Mouse (Mus musculus): ENCODE data around the gene Klhdc1. TPM values are rescaled to one million over a fixed set of nuclear protein-coding genes. Genes with fewer than 3 reads are reported as not detected.

Klhdc1 gene
- polyA plus RNA-seq, 2 experiments = 3.3 to 3.6 TPM

DNA sequence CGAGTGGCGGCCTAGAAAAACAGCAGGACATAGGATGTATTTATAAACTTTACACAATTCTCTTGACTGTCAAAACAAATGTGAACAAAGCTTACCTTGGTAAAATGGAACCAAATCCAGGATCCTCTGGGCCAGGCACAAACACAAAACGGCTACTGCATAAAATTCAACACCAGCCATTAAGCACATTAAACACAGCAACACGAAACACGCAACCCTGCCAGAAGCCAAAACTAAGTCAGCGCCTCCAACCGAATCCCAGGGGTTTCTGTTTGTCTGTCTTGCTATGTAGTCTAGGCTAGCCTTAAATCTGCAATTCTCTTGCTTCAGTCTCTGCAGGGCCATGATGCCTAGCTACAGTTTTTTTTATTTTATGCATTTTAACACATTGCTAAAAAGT lies 33.0 kb upstream of the Klhdc1 start:
- H3K4me3 ChIP-seq (ENCODE audit: insufficient read depth in 1 of 2, low read depth in 2 of 2, low read length in 2 of 2) = no peak overlapping the region
- no peak overlapping the region for H3K9ac ChIP-seq (replicated peaks)
- H3K27ac ChIP-seq = no peak overlapping the region
- H3K27me3 ChIP-seq (ENCODE audit: control insufficient read depth, insufficient read depth, low read length) = no peaks in the 10 kb centered on the region
- no peaks in the 10 kb centered on the region for H3K9me3 ChIP-seq (ENCODE audit: control insufficient read depth, low read length)
- H3K36me3 ChIP-seq (replicated peaks; ENCODE audit: control insufficient read depth, insufficient read depth, low read depth) = peaks cover 42% of the 10 kb centered on the region
- ATAC-seq (ENCODE audit: insufficient read depth) (no peak), DNase-seq (ENCODE audit: low read depth in 3 of 3, low spot score in 3 of 3) (no peak)
- WGBS (ENCODE audit: insufficient replicate concordance) = 91% methylated on average over 7 of the region's 7 CpGs
- no peak overlapping the region for H3K4me2 ChIP-seq (ENCODE audit: low read depth)
- no peaks in the 10 kb centered on the region for H3K4me1 ChIP-seq (replicated peaks; ENCODE audit: control insufficient read depth in 2 of 2, insufficient read depth in 2 of 2, low read length in 1 of 2)
- no peak for TF ChIP-seq EP300 (IDR thresholded peaks at IDR 0.05; ENCODE audit: low read depth)
- TF ChIP-seq CTCF (IDR thresholded peaks at IDR 0.05; ENCODE audit: low read depth) = no peak

DNA sequence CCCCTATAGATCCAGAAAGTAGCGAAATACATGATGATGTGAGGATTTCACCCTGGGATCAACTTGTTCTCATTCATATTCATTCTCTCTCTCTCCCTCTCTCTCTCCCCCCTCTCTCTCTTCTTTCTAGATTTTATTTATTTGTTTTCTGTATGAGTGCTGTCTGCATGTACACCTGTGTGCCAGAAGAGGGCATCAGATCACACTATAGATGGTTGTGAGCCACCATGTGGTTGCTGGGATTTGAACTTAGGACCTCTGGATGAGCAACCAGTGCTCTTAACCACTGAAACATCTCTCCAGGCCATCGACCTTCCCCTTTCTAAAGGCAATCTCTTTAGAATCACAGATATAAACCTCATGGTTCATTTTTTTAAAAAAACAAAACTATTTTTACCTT lies 32.5 kb upstream of the Klhdc1 start:
- H3K36me3 ChIP-seq (replicated peaks; ENCODE audit: control insufficient read depth, insufficient read depth, low read depth) = peaks cover 42% of the 10 kb centered on the region
- ATAC-seq (ENCODE audit: insufficient read depth) = no peak
- no peak overlapping the region for H3K4me3 ChIP-seq (ENCODE audit: insufficient read depth in 1 of 2, low read depth in 2 of 2, low read length in 2 of 2)
- H3K9me3 ChIP-seq (ENCODE audit: control insufficient read depth, low read length) = no peaks in the 10 kb centered on the region
- no peak overlapping the region for H3K4me2 ChIP-seq (ENCODE audit: low read depth)
- H3K4me1 ChIP-seq (replicated peaks; ENCODE audit: control insufficient read depth in 2 of 2, insufficient read depth in 2 of 2, low read length in 1 of 2) = no peaks in the 10 kb centered on the region
- H3K27me3 ChIP-seq (ENCODE audit: control insufficient read depth, insufficient read depth, low read length) = no peaks in the 10 kb centered on the region
- no peak overlapping the region for H3K27ac ChIP-seq
- 81% methylated on average over 2 of the region's 2 CpGs for WGBS (ENCODE audit: insufficient replicate concordance)
- H3K9ac ChIP-seq (replicated peaks) = no peak overlapping the region
- DNase-seq (ENCODE audit: low read depth in 3 of 3, low spot score in 3 of 3) = no peak
- peak; percentile 65 for TF ChIP-seq CTCF (IDR thresholded peaks at IDR 0.05; ENCODE audit: low read depth)
- no peak for TF ChIP-seq EP300 (IDR thresholded peaks at IDR 0.05; ENCODE audit: low read depth)

DNA sequence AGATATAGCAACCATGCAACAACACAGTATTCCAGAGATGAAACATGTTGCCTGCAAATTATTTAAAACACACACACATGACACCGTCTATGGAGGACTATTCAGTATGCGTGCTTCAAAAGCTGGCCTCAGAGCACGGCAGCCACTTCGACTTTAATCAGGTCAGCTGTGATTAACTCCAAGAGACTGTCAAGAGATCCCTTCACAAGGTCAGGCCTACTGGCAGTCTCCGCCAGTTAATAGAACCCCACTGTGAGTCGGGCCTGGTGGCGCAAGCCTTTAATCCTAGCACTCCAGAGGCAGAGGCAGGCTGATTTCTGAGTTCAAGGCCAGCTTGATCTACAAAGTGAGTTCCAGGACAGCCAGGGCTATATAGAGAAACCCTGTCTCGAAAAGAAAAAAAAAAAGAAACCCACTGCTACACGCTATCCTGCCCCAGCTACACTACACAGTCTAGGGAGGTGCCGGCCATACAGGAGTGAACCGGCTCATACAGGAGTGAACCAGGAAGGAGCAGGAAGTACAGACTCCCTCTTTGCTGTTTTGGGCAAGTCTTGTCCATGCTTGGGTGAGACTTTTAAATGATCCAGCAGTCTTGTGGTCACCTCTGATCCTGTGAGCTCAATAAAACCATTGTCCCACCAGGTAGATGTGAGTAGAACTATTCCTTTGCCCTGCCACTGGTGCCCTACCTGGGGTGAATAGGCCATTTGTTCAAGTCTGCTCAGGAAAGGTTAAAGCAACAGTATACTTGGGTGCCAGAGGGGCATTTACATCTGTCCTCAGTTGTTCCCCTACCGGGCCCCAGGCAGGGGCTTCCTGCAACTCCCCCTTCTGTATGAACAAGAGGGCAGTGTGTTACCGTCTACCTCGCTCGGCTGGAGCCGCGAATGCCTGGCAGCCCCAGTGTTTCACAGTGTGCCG lies 30.7 kb upstream of the Klhdc1 start:
- 89% methylated on average over 18 of the region's 18 CpGs for WGBS (ENCODE audit: insufficient replicate concordance)
- Histone ChIP-seq H3K9me3 (ENCODE audit: control insufficient read depth, low read length) (no peaks in the 10 kb centered on the region), H3K36me3 (replicated peaks; ENCODE audit: control insufficient read depth, insufficient read depth, low read depth) (peaks cover 53% of the 10 kb centered on the region), H3K4me2 (ENCODE audit: low read depth) (no peak overlapping the region), H3K4me3 (ENCODE audit: insufficient read depth in 1 of 2, low read depth in 2 of 2, low read length in 2 of 2) (no peak overlapping the region), H3K9ac (replicated peaks) (no peak overlapping the region), H3K27ac (no peak overlapping the region), H3K4me1 (replicated peaks; ENCODE audit: control insufficient read depth in 2 of 2, insufficient read depth in 2 of 2, low read length in 1 of 2) (no peaks in the 10 kb centered on the region), H3K27me3 (ENCODE audit: control insufficient read depth, insufficient read depth, low read length) (no peaks in the 10 kb centered on the region)
- no peak for TF ChIP-seq CTCF (IDR thresholded peaks at IDR 0.05; ENCODE audit: low read depth)
- TF ChIP-seq EP300 (IDR thresholded peaks at IDR 0.05; ENCODE audit: low read depth) = no peak
- DNase-seq (ENCODE audit: low read depth in 3 of 3, low spot score in 3 of 3) (no peak), ATAC-seq (ENCODE audit: insufficient read depth) (no peak)

DNA sequence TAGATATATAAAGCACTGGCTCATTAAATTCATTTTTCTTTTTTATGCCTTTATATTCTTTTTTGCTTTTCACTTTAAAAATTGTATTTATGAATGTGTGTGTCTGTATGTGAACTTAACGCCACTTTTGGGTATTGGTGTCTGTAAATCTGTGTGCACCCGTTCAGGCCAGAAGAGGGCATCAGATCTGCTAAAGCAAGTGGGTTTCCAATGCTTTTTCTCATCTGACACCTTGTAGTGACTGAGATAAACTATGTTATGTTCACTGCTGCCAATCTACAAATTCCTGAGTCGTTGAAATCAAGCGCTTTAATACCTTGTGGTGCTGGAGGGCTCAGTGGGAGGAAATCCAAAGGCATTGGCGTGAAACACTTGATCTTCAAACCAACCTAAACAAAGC lies 29.9 kb upstream of the Klhdc1 start:
- Histone ChIP-seq H3K9me3 (ENCODE audit: control insufficient read depth, low read length) (no peaks in the 10 kb centered on the region), H3K36me3 (replicated peaks; ENCODE audit: control insufficient read depth, insufficient read depth, low read depth) (peaks cover 51% of the 10 kb centered on the region), H3K4me1 (replicated peaks; ENCODE audit: control insufficient read depth in 2 of 2, insufficient read depth in 2 of 2, low read length in 1 of 2) (no peaks in the 10 kb centered on the region), H3K4me2 (ENCODE audit: low read depth) (no peak overlapping the region), H3K4me3 (ENCODE audit: insufficient read depth in 1 of 2, low read depth in 2 of 2, low read length in 2 of 2) (no peak overlapping the region), H3K27ac (no peak overlapping the region), H3K27me3 (ENCODE audit: control insufficient read depth, insufficient read depth, low read length) (no peaks in the 10 kb centered on the region), H3K9ac (replicated peaks) (no peak overlapping the region)
- DNase-seq (ENCODE audit: low read depth in 3 of 3, low spot score in 3 of 3) = no peak
- WGBS (ENCODE audit: insufficient replicate concordance) = 77% methylated on average over 5 of the region's 5 CpGs
- TF ChIP-seq EP300 (IDR thresholded peaks at IDR 0.05; ENCODE audit: low read depth) (no peak), CTCF (IDR thresholded peaks at IDR 0.05; ENCODE audit: low read depth) (peak; percentile 43; the same call in 1 of the 2 replicates)
- no peak for ATAC-seq (ENCODE audit: insufficient read depth)

DNA sequence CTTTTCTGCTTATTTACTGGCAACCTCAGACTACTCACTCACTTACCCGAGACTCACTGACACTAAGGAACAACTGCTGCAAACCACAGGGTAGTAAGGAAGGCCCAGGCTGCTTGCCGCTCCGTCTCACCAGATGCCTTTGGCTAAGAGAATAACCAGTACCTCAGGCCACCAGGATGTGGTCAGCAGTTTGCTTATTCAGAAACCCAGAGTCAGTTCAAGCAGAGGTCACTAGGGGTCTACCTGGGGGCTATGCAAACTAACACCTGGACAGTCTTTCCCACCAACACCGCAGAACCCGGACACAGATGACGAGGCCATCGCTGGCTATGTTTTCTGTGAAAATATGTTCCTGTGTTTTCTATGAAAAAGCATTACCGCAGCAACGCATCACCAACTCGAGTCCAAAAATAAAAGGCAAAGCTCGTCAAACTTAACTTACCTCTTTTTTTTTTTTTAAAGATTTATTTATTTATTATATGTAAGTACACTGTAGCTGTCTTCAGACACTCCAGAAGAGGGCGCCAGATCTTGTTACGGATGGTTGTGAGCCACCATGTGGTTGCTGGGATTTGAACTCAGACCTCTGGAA lies 27.7 kb upstream of the Klhdc1 start:
- Histone ChIP-seq H3K27ac (no peak overlapping the region), H3K4me3 (ENCODE audit: insufficient read depth in 1 of 2, low read depth in 2 of 2, low read length in 2 of 2) (no peak overlapping the region), H3K9ac (replicated peaks) (no peak overlapping the region), H3K4me1 (replicated peaks; ENCODE audit: control insufficient read depth in 2 of 2, insufficient read depth in 2 of 2, low read length in 1 of 2) (no peaks in the 10 kb centered on the region), H3K36me3 (replicated peaks; ENCODE audit: control insufficient read depth, insufficient read depth, low read depth) (peaks cover 56% of the 10 kb centered on the region), H3K4me2 (ENCODE audit: low read depth) (no peak overlapping the region), H3K27me3 (ENCODE audit: control insufficient read depth, insufficient read depth, low read length) (no peaks in the 10 kb centered on the region), H3K9me3 (ENCODE audit: control insufficient read depth, low read length) (no peaks in the 10 kb centered on the region)
- WGBS (ENCODE audit: insufficient replicate concordance) = 84% methylated on average over 13 of the region's 13 CpGs
- TF ChIP-seq EP300 (IDR thresholded peaks at IDR 0.05; ENCODE audit: low read depth) (no peak), CTCF (IDR thresholded peaks at IDR 0.05; ENCODE audit: low read depth) (no peak)
- DNase-seq (ENCODE audit: low read depth in 3 of 3, low spot score in 3 of 3) (no peak), ATAC-seq (ENCODE audit: insufficient read depth) (no peak)
